Mouse (Mus musculus): ENCODE results near the gene Rapgef4.

DNA sequence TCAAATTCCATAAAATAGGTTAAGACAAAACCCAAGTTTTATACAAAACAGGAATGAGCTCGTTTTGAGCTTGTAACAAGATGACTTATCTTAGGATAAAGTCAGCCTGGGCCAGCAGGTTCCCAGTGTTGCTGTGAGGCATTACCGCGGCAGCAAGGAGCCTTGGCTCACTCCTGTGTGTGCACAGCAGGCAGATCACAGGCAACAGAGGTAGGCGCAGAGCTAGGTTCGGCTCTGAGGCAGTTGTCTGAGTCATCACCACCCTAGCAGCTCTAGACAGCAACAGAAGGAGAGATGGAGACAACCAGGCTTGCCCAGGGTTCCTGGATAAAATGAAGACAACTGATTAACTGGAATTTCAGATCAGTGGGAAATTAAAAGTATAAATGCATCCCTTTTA, 35.0 kb downstream of the Rapgef4 start:
- TF ChIP-seq CTCF (IDR thresholded peaks at IDR 0.05; ENCODE audit: control insufficient read depth, insufficient read depth, insufficient read length): no peak
- no peak for TF ChIP-seq MAX (IDR thresholded peaks at IDR 0.05)
- no peak for TF ChIP-seq CEBPB (IDR thresholded peaks at IDR 0.05; ENCODE audit: low read depth)
